Mouse (Mus musculus) liver, embryonic 16.5 days (tissue): ENCODE measurements at regions not wholly inside any gene's neighbourhood (a gene's known extent, or its start where the extent isn't known, plus 50 kb on each side); places are given as distances from the start of the nearest gene placed in this dataset.

Experiments used
- ATAC-seq: fragments of 200-750 bp; cut with Nextera tagmentation; 2 replicates; pipeline ENCODE4 v1.8.0; 2017; ENCODE audit warnings: low read depth, mild to moderate bottlenecking, moderate number of reproducible peaks, moderate library complexity
- H3K27ac ChIP-seq: fragments of 300-500 bp; sonication (generic); 2 replicates; pipeline ENCODE4 v1.5.1; 2014; ENCODE audit warnings: mild to moderate bottlenecking, low read length
- H3K27me3 ChIP-seq: fragments of 300-500 bp; sonication (generic); 2 replicates; pipeline ENCODE4 v1.6.1; 2014; ENCODE audit warnings: low read depth, low read length, mixed read lengths; ENCODE audit not compliant: control insufficient read depth, insufficient read depth
- H3K36me3 ChIP-seq: fragments of 300-500 bp; sonication (generic); 2 replicates; pipeline ENCODE4 v1.6.1; 2014; ENCODE audit warnings: mild to moderate bottlenecking; ENCODE audit not compliant: control insufficient read depth, insufficient read depth
- H3K4me1 ChIP-seq: fragments of 300-500 bp; sonication (generic); 2 replicates; pipeline ENCODE4 v1.6.1; 2014; ENCODE audit warnings: low read depth, low read length, mixed read lengths; ENCODE audit not compliant: control insufficient read depth
- H3K4me2 ChIP-seq: fragments of 300-500 bp; sonication (generic); 2 replicates; pipeline ENCODE4 v1.6.1; 2014; ENCODE audit warnings: low read depth, low read length, mixed read lengths
- H3K4me3 ChIP-seq: fragments of 300-500 bp; sonication (generic); 2 replicates; pipeline ENCODE4 v1.5.1; 2014; ENCODE audit warnings: low read depth, mild to moderate bottlenecking, low read length
- H3K9ac ChIP-seq: fragments of 300-500 bp; sonication (generic); 2 replicates; pipeline ENCODE4 v1.6.1; 2014; ENCODE audit warnings: low read depth, low read length
- H3K9me3 ChIP-seq: fragments of 300-500 bp; sonication (generic); replicated peaks from 2 replicates; pipeline ENCODE4 v1.6.1; 2016; ENCODE audit warnings: low read length; ENCODE audit not compliant: control insufficient read depth
- WGBS: fragments of 180-500 bp; shearing (Covaris S2); extraction: QIAGEN DNeasy Blood & Tissue Kit; methylation state at CpG from one replicate; pipeline ENCODE4 v1.1.7; 2014; ENCODE audit not compliant: insufficient replicate concordance; 5-methylcytosine and 5-hydroxymethylcytosine counted together

DNA sequence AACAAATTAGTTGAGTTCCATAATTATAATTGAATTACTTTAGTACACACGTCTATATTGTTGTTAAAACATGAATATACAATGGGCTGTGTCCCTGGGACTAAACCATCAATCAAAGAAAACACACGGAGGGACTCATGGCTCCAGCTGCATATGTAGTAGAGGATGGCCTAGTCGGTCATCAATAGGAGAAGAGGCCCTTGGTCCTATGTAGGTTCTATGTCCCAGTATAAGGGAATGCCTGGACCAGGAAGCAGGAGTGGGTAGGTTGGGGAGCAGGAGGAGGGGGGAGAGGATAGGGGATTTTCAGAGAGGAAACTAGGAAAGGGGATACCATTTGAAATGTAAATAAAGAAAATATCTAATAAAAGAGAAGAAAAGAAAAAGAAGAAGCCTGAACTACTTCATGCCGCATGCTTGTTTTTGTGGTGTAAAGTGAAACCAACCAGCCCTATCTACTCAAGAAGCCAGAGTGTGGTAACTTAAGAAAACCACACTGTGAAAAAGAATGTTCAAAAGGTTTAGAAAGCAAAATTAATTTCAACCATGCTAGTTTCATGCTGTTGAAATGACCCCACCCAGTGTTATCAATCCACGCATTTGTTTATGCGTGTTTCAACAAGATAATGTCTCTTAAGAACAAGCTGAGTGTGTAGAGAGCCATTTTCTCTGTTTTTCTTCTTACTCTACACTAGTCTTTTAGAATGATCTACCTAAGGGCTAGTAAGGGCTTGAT lies 134.4 kb upstream of the Itga4 start:
- Histone ChIP-seq H3K4me2 (peak overlapping the region; percentile 62), H3K27me3 (no peaks in the 10 kb centered on the region), H3K9me3 (no peaks in the 10 kb centered on the region), H3K27ac (peak overlapping the region; percentile 75), H3K36me3 (no peaks in the 10 kb centered on the region), H3K4me1 (peaks cover 6% of the 10 kb centered on the region), H3K9ac (no peak overlapping the region), H3K4me3 (0 out of 2 replicates have a peak overlapping the region, but pooled peaks have one; percentile 20)
- ATAC-seq, result peak; percentile 93
- WGBS, result 38% methylated on average over 6 of the region's 6 CpGs

- Histone ChIP-seq H3K36me3 (no peaks in the 10 kb centered on the region), H3K9me3 (no peaks in the 10 kb centered on the region), H3K4me3 (no peak overlapping the region), H3K27me3 (no peaks in the 10 kb centered on the region), H3K27ac (no peak overlapping the region), H3K4me1 (peaks cover 11% of the 10 kb centered on the region), H3K9ac (no peak overlapping the region), H3K4me2 (no peak overlapping the region)
- ATAC-seq, result no peak
Observed at GRCm38 (mm10) chr2:79122530-79122929, 132.7 kb upstream of the Itga4 start.

DNA sequence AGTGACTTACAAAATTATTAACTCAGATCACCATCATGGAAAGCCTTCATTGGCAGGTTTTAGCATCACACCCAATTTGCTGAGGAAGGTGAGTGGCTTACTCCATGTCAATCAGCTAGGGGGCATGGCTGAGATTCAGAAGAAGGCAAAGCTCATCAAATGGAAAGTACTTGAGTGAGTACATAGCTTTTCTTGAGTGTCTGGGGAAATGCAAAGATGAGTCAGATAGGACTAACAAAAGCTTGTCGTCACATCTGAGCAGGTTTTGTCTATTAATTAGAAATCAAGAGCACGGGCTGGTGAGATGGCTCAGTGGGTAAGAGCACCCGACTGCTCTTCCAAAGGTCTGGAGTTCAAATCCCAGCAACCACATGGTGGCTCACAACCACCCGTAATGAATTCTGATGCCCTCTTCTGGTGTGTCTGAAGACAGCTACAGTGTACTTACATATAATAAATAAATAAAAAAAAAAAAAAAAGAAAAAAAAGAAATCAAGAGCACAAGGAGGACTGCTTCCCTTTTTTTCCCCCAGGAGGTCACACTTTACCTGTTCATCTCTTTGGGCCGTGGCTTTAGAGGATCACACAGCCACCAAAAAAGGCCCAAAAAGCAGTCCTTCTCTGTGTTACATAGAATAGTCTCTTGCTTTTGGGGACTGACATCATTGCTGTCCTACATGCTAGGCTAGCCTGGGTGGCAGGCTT lies 130.8 kb upstream of the Itga4 start:
- ATAC-seq, result no peak
- Histone ChIP-seq H3K36me3 (no peaks in the 10 kb centered on the region), H3K4me3 (no peak overlapping the region), H3K27me3 (no peaks in the 10 kb centered on the region), H3K4me2 (no peak overlapping the region), H3K9ac (no peak overlapping the region), H3K4me1 (peaks cover 12% of the 10 kb centered on the region), H3K9me3 (no peaks in the 10 kb centered on the region), H3K27ac (no peak overlapping the region)
- WGBS, result 83% methylated on average over 4 of the region's 5 CpGs

DNA sequence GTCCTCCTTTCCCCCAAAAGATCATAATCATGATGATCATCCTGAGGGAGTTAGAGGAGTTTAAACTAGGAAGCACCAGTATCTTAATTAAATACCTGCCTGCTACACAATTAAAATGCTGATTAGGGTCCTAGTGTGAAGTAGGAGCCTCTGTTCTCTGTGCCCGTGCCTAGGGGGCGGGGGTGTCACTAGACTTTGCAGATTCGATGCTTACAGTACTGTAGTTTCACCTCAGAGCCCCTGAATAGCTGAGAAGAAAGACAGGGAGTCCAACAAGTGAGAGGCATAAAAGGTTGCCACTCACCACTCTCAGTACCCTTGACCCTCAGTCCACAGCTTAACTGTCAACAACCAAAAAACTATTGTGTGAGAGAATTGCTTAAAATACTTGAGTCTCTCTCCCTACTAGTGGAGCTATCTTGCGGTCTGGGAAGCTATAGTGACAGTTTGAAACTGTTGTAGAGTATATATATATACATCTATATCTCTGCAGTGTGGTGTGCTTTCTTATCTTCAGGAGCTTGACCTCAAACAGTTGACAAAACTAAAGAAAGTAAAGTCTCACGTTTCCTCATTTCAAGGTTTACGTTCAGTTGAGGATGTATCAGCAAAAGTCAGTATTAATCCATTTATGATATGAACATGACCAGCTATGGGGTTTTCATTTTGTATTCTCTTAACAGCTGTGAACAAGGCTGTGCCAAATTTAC lies 128.9 kb upstream of the Itga4 start:
- H3K9me3 ChIP-seq, result no peaks in the 10 kb centered on the region
- H3K4me3 ChIP-seq, result no peak overlapping the region
- H3K4me2 ChIP-seq, result peak overlapping the region; percentile 5; the same call in 1 of the 2 replicates
- peak overlapping the region; percentile 4; the same call in 1 of the 2 replicates for H3K9ac ChIP-seq
- H3K36me3 ChIP-seq, result no peaks in the 10 kb centered on the region
- peak; percentile 66 for ATAC-seq
- 4% methylated on average over 6 of the region's 6 CpGs for WGBS
- H3K4me1 ChIP-seq, result peaks cover 13% of the 10 kb centered on the region
- H3K27ac ChIP-seq, result peak overlapping the region; percentile 13; the same call in 1 of the 2 replicates
- no peaks in the 10 kb centered on the region for H3K27me3 ChIP-seq

GRCm38 (mm10) chr2:79126996-79127741 lies 128.1 kb upstream of the Itga4 start:
- WGBS, result 37% methylated on average over 6 of the region's 6 CpGs
- H3K27ac ChIP-seq, result 0 out of 2 replicates have a peak overlapping the region, but pooled peaks have one; percentile 46
- H3K4me2 ChIP-seq, result no peak overlapping the region
- H3K9me3 ChIP-seq, result no peaks in the 10 kb centered on the region
- no peak overlapping the region for H3K4me3 ChIP-seq
- peaks cover 18% of the 10 kb centered on the region for H3K4me1 ChIP-seq
- no peak for ATAC-seq
- no peaks in the 10 kb centered on the region for H3K36me3 ChIP-seq
- no peak overlapping the region for H3K9ac ChIP-seq
- no peaks in the 10 kb centered on the region for H3K27me3 ChIP-seq

DNA sequence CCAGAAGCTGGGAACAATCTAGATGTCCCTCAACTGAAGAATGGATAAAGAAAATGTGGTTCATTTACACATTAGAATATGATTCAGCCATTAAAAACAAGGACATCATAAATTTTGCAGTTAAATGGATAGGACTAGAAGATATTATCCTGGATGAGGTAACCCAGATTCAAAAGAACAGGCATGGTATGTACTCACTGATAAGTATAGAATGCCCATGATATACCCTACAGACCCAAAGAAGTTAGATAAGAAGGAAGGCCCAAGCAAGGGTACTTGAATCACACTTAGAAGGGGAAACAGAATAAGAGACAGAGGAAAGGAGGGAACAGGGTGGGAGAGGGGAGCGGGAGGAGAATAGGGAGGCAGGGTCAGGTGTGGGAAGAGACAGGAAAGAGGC lies 127.4 kb upstream of the Itga4 start:
- H3K9ac ChIP-seq, result no peak overlapping the region
- H3K9me3 ChIP-seq, result no peaks in the 10 kb centered on the region
- peaks cover 18% of the 10 kb centered on the region for H3K4me1 ChIP-seq
- no peaks in the 10 kb centered on the region for H3K36me3 ChIP-seq
- no peak overlapping the region for H3K4me2 ChIP-seq
- WGBS, result 83% methylated on average over 1 of the region's 1 CpGs
- no peak overlapping the region for H3K27ac ChIP-seq
- no peaks in the 10 kb centered on the region for H3K27me3 ChIP-seq
- ATAC-seq, result no peak
- no peak overlapping the region for H3K4me3 ChIP-seq

GRCm38 (mm10) chr2:79130660-79131059 lies 124.6 kb upstream of the Itga4 start:
- Histone ChIP-seq H3K4me2 (no peak overlapping the region), H3K9ac (no peak overlapping the region), H3K4me1 (peaks cover 28% of the 10 kb centered on the region), H3K9me3 (no peaks in the 10 kb centered on the region), H3K4me3 (no peak overlapping the region), H3K27ac (peak overlapping the region; percentile 83), H3K36me3 (no peaks in the 10 kb centered on the region), H3K27me3 (no peaks in the 10 kb centered on the region)
- WGBS, result 79% methylated on average over 7 of the region's 7 CpGs
- no peak for ATAC-seq

- H3K27ac ChIP-seq, result peak overlapping the region; percentile 83
- 0 out of 2 replicates have a peak overlapping the region, but pooled peaks have one; percentile 1 for H3K9ac ChIP-seq
- 0 out of 2 replicates have a peak overlapping the region, but pooled peaks have one; percentile 23 for H3K4me2 ChIP-seq
- WGBS, result 51% methylated on average over 2 of the region's 2 CpGs
- H3K36me3 ChIP-seq, result no peaks in the 10 kb centered on the region
- peak; percentile 60 for ATAC-seq
- H3K4me1 ChIP-seq, result peaks cover 26% of the 10 kb centered on the region
- no peaks in the 10 kb centered on the region for H3K27me3 ChIP-seq
- no peaks in the 10 kb centered on the region for H3K9me3 ChIP-seq
- H3K4me3 ChIP-seq, result no peak overlapping the region
Observed at GRCm38 (mm10) chr2:79131235-79131634, 124.0 kb upstream of the Itga4 start.
